12 mouse cellular contexts compared by ENCODE assay signal in the genomic region with DNA sequence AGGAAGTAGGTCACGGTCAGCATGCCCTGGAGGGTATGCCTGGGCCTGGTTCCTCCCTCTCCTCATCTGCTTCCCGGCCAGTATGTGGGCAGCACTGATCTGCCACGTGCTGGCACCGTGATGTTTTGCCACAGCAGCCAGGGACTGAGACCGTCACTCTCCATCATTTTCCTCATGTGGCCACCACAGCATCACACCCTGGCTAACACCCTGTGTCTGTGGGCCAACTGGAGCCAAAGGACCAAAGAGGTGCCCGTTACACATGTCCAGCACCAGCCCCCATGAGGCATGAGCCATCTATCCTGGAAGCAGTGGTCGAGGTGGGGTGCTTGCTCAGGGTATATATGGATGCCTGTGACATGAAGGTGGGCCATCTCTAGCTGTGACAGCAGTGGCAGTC.
"Had no signal": no experiment of that assay in that cellular context is flagged by ENCODE, and none has a peak within 500 bp of the region (broad histone marks: within the 10 kb centered on the region; RNA-seq: fewer than 3 reads in every experiment).

No protein-coding gene starts in this region.

- H3K27ac ChIP-seq: neural tube, embryonic 15.5 days; stomach, embryonic 15.5 days; stomach, postnatal 0 days had no signal

- H3K4me3 ChIP-seq: neural tube, embryonic 15.5 days; stomach, embryonic 15.5 days had no signal

- H3K9me3 ChIP-seq: neural tube, embryonic 15.5 days; stomach, embryonic 15.5 days had no signal

- H3K27me3 ChIP-seq: neural tube, embryonic 15.5 days; stomach, embryonic 15.5 days had no signal

- DNase-seq: right cerebral cortex, adult 18-20 months; right cerebral cortex, postnatal 14 days; right cerebral cortex, postnatal 25 days; right cerebral cortex, postnatal 4 days; spleen, adult 18-20 months; thymus, adult 18-20 months; thymus, adult 2 months; thymus, postnatal 14 days; thymus, postnatal 4 days had no signal

- H3K36me3 ChIP-seq: neural tube, embryonic 15.5 days; stomach, embryonic 15.5 days had no signal
